Mouse (Mus musculus): ENCODE data around the gene Zdhhc16. TPM values are rescaled to one million over a fixed set of nuclear protein-coding genes. Genes with fewer than 3 reads are reported as not detected.

Zdhhc16 gene
- 36.8 and 46.8 TPM in 2 replicates for total RNA-seq (2014; fragmentation: Nextera tagmentation)
- 22.1 and 26.2 TPM in 2 replicates for total RNA-seq (2017)

DNA sequence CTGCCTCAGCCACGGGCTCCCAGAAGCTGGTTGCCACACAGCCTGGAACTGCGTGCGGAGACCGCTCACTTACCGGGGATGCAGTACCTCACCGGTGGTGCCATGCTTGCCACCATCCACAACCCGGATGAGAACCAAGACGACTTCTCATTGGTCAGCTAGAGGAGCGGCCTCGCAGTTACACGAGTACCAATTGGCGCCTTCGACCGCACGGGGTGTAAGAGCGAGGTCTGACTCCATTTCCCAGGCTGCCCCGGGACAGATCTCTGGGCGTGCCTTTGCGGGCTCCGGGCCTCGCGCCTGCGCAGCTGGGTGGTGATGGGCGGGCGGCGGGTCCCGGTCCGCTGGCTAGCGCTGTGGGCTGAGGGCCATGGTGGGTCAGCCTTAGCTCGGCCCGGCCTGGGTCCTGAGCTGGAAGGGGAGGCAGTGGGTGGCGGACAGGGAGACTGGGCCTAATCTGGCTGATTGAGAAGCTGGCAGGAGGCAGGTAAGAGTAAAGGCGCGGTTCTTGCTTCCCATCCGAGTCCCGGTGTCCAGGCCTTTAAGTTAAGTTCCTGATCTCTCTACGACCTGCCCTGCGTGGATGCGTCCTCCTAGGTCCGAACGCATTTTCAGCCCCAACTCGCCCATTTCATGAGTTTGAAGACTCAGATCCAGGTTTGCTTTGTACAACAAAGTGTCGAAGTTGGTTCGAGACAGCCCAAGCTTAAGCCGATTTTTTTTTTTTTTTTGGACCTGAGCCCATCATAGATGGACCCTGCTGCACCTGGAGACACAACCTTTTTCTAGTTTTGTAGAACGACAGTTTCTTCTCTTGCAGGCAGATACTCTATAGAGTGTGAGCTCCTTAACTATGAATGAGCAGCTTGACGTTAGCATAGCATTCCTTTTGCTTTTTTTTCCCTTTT is at the start of gene Zdhhc16, which contains the start of gene Exosc1:
TSS of gene Zdhhc16 (plus strand) at position 302 of the 908 bp plus-strand sequence.
TSS of gene Exosc1 (minus strand) at position 245 of the 908 bp plus-strand sequence.
- ATAC-seq (replicated peaks; ENCODE audit: low FRiP score, low TSS enrichment, poor library complexity, severe bottlenecking): peak; percentile 98

DNA sequence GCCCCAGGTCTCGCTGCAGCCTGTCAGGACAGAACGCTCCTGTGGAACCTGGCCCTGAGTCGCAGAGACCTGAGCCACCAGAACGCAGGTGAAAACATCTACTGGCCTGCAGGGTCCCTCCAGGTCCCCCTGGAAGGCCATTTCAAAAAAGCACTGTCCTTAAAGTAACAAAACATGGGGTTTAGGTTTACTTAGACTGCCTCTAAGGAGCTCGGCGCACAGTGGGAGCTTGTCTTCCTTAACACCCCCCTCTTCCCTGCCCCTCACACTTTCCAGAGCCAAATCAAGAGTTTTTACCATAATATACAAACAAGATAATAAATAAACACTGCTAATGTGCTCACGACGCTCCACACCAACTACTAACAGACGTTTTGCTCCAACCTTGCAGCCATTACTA is 49.4 kb upstream of the Zdhhc16 start:
- no peak for ATAC-seq (replicated peaks; ENCODE audit: low FRiP score, low TSS enrichment, poor library complexity, severe bottlenecking)

DNA sequence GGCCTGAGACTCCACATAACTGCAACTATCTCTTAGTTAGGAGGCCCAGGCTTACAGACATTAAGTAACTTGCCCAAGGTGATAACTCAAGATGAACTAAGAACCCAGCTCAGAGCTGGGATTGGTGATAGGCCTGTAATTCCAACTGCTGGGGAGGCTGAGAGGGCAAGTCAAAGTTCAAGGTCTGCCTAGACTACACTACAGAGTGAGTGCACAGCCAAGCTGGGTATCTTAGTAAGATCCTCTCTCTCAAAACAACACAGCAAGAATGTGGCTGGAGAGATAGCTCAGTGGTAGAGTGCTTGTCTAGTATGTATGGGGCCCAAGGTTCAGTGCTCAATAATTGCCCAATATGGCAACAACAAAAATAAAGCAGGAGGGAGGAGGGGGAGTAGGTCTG is 45.1 kb upstream of the Zdhhc16 start:
- no peak for ATAC-seq (replicated peaks; ENCODE audit: low FRiP score, low TSS enrichment, poor library complexity, severe bottlenecking)

GRCm38 (mm10) chr19:41894959-41895358 is 38.3 kb upstream of the Zdhhc16 start:
- no peak for ATAC-seq (replicated peaks; ENCODE audit: low FRiP score, low TSS enrichment, poor library complexity, severe bottlenecking)

DNA sequence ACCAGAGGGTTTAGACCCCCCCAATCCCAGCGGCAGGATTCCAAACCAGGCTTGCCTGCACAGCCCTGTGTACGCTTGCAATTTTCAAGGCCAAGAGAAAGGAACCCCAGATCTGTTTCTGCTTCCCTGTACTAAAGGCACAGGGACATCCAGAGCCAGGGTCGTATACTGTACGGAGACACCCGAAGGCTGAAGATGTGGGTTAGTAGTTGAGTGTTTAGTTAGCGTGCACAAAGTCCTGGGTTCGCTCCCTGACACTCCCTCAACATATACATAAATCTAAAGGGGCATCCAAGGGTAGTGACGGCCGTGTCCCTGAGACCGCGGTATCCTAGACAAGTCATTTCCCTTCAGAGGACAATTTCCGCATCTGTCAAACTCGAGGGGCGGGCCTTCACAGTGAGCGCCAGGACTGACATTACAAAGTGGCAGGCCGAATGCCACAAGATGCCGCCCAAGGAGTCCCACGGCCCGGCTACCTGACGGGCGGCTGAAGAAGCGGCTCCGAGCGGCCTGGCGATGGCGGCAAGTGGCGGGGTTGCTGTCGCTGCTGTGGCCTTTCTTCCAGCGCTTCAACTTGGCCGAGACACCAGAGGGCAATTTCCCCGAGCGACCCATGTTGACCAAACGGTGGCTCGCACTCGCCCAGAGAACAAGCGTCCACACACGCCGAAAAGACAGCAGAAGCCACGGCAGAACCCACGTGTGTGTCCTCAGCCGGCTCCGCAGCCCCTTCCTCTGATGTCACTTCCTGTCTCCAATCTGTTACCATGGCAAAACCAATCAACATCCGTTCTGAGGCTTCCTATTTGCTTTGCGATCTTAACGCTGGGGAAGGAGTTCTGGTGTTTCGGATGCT is 37.6 kb upstream of the Zdhhc16 start, which contains the start of gene Rrp12:
TSS of gene Rrp12 (minus strand) at position 714 of the 859 bp plus-strand sequence.
- ATAC-seq (replicated peaks; ENCODE audit: low FRiP score, low TSS enrichment, poor library complexity, severe bottlenecking): peak; percentile 95

- ATAC-seq (replicated peaks; ENCODE audit: low FRiP score, low TSS enrichment, poor library complexity, severe bottlenecking): no peak
Measured at GRCm38 (mm10) chr19:41896319-41896711, 37.0 kb upstream of the Zdhhc16 start.

DNA sequence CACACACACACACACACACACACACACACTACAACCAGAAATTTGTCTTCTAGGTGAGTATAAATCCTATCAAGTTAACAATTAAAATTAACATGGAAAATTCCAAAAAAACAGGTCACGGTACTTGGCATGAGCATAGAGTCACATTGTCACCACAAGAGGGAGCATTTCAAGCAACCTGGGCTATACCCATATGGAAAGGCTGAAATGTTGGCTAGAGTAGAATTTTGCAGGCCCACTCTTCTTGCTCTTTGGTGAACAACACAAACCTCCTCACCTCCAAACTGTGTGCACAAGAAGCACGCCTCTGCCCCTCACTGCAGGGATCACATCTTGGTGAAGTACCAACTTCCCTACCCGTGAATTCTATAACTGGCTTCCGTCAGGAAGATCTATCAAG is 34.4 kb upstream of the Zdhhc16 start:
- ATAC-seq (replicated peaks; ENCODE audit: low FRiP score, low TSS enrichment, poor library complexity, severe bottlenecking): peak; percentile 43; the same call in 1 of the 2 replicates

- ATAC-seq (replicated peaks; ENCODE audit: low FRiP score, low TSS enrichment, poor library complexity, severe bottlenecking): no peak
Measured at GRCm38 (mm10) chr19:41900495-41901090, 32.7 kb upstream of the Zdhhc16 start.

- peak; percentile 57 for ATAC-seq (replicated peaks; ENCODE audit: low FRiP score, low TSS enrichment, poor library complexity, severe bottlenecking)
Measured at GRCm38 (mm10) chr19:41901696-41902095, 31.6 kb upstream of the Zdhhc16 start.

GRCm38 (mm10) chr19:41902848-41903593 is 30.3 kb upstream of the Zdhhc16 start:
- no peak for ATAC-seq (replicated peaks; ENCODE audit: low FRiP score, low TSS enrichment, poor library complexity, severe bottlenecking)

- no peak for ATAC-seq (replicated peaks; ENCODE audit: low FRiP score, low TSS enrichment, poor library complexity, severe bottlenecking)
Measured at GRCm38 (mm10) chr19:41905246-41905645, 28.0 kb upstream of the Zdhhc16 start.

GRCm38 (mm10) chr19:41906311-41907078 is 26.8 kb upstream of the Zdhhc16 start:
- ATAC-seq (replicated peaks; ENCODE audit: low FRiP score, low TSS enrichment, poor library complexity, severe bottlenecking): peak; percentile 77

- ATAC-seq (replicated peaks; ENCODE audit: low FRiP score, low TSS enrichment, poor library complexity, severe bottlenecking): peak; percentile 1; the same call in 1 of the 2 replicates
Measured at GRCm38 (mm10) chr19:41907079-41907760, 26.1 kb upstream of the Zdhhc16 start.

- no peak for ATAC-seq (replicated peaks; ENCODE audit: low FRiP score, low TSS enrichment, poor library complexity, severe bottlenecking)
Measured at GRCm38 (mm10) chr19:41908736-41909135, 24.5 kb upstream of the Zdhhc16 start.

DNA sequence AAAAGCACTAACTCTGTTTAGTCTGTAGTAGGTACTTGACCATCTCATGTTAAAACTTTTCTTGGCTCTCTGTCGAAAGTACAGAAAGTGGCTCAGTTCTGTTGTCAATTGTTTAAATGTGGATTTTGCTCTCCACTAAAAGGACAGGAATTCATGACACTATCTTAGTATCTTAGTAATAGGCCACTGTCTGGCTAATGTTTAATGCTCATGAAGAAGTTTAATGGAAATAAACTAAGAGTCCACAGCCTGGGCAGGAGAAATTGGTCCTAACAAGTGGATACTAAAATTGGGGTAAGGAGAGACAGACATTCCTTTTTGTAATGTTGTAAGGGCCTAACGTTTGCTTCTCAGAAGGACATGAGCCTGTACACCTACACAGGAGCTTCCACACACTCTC is 22.9 kb upstream of the Zdhhc16 start:
- no peak for ATAC-seq (replicated peaks; ENCODE audit: low FRiP score, low TSS enrichment, poor library complexity, severe bottlenecking)

DNA sequence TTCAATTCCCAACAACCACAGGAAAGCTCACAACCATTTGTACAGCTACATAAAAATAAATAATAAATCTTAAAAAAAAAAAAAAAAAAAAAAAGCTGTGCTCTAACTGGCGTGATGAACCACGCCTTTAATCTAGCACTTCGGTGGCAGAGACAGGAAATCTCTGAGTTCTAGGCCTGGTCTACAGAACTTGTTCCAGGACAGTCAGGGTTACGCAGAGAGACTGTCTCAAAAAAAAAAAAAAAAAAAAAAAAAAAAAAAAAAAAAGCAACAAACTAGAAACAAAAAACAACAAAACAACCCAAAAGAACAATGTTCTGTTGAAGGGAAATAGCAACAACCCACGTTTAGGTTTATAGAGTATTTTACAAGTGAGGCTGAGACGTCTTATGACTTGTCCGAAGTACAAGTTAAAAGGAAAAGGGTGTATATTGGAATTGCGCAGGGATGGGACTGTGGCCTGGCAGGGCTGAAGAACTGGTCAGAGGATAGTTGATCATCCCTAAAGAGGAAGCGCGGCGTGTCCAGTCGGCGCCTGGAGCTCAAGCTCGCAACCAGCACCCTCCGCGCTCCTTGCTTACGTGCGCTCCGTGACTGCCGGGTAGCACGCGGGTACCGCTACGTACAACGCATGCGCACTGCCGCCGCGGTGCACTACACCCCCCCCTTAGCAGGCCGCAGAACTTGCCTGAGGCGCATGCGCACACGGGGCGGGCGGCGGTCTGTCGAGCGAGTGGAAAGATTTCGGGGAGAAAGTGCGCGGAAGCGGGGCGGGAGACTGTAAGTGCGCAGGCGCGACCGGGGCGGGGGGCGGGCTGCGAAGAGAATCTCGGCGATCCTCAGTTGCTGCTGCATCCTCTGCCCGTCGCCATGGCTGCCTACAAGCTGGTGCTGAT is 21.9 kb upstream of the Zdhhc16 start, which contains the start of gene Pgam1:
TSS of gene Pgam1 (plus strand) at position 746 of the 896 bp plus-strand sequence.
- ATAC-seq (replicated peaks; ENCODE audit: low FRiP score, low TSS enrichment, poor library complexity, severe bottlenecking): peak; percentile 92
